Mouse (Mus musculus) midbrain, embryonic 12.5 days (tissue): Measurements from ENCODE around the gene Cenpx. TPM values are rescaled to one million over a fixed set of nuclear protein-coding genes. Genes with fewer than 3 reads are reported as not detected.

Experiments used
- ATAC-seq: fragments of 200-750 bp; cut with Nextera tagmentation; 2 replicates; pipeline ENCODE4 v1.8.0; 2017; ENCODE audit warnings: low read depth, moderate TSS enrichment, moderate library complexity; ENCODE audit not compliant: low FRiP score
- H3K27ac ChIP-seq: fragments of 300-500 bp; sonication (generic); replicated peaks from 2 replicates; pipeline ENCODE4 v1.5.1; 2016; ENCODE audit warnings: mild to moderate bottlenecking
- H3K27me3 ChIP-seq: fragments of 300-500 bp; sonication (generic); 2 replicates; pipeline ENCODE4 v1.6.1; 2016; ENCODE audit warnings: mild to moderate bottlenecking
- H3K36me3 ChIP-seq: fragments of 300-500 bp; sonication (generic); 2 replicates; pipeline ENCODE4 v1.6.1; 2016
- H3K4me1 ChIP-seq: fragments of 300-500 bp; sonication (generic); 2 replicates; pipeline ENCODE4 v1.6.1; 2016
- H3K4me2 ChIP-seq: fragments of 300-500 bp; sonication (generic); replicated peaks from 2 replicates; pipeline ENCODE4 v1.6.1; 2016; ENCODE audit warnings: mild to moderate bottlenecking, moderate library complexity
- H3K4me3 ChIP-seq: fragments of 300-500 bp; sonication (generic); 2 replicates; pipeline ENCODE4 v1.5.1; 2016; ENCODE audit warnings: mild to moderate bottlenecking
- H3K9ac ChIP-seq: fragments of 300-500 bp; sonication (generic); replicated peaks from 2 replicates; pipeline ENCODE4 v1.6.1; 2016; ENCODE audit warnings: mild to moderate bottlenecking, moderate library complexity
- H3K9me3 ChIP-seq: fragments of 300-500 bp; sonication (generic); 2 replicates; pipeline ENCODE4 v1.6.1; 2016; ENCODE audit warnings: mild to moderate bottlenecking
- WGBS: fragments of 180-500 bp; shearing (Covaris S2); methylation state at CpG from one replicate; pipeline ENCODE4 v1.1.7; 2016; 5-methylcytosine and 5-hydroxymethylcytosine counted together
- polyA plus RNA-seq: library from polyadenylated mRNA; unstranded; fragments of >200 nt; fragmentation: Nextera tagmentation; extraction: Ambion mirVana; gene quantifications from 2 replicates; pipeline ENCODE4 v1.2.1, GENCODE M21; 2016

Gene Cenpx
- polyA plus RNA-seq, 1 experiment from 2014 or later = 121 TPM

GRCm38 (mm10) chr11:120663714-120664113 is 49.8 kb downstream of the Cenpx start:
- Histone ChIP-seq H3K9ac (no peak overlapping the region), H3K36me3 (no peaks in the 10 kb centered on the region), H3K4me3 (no peak overlapping the region), H3K27me3 (peaks cover 75% of the 10 kb centered on the region), H3K9me3 (no peaks in the 10 kb centered on the region), H3K4me2 (no peak overlapping the region), H3K4me1 (peaks cover 27% of the 10 kb centered on the region), H3K27ac (no peak overlapping the region)
- 59% methylated on average over 5 of the region's 5 CpGs for WGBS
- no peak for ATAC-seq

- no peak overlapping the region for H3K9ac ChIP-seq
- H3K36me3 ChIP-seq = no peaks in the 10 kb centered on the region
- no peak overlapping the region for H3K4me3 ChIP-seq
- no peak overlapping the region for H3K27ac ChIP-seq
- whole genome bisulfite sequencing = 38% methylated on average over 6 of the region's 6 CpGs
- peaks cover 27% of the 10 kb centered on the region for H3K4me1 ChIP-seq
- peaks cover 84% of the 10 kb centered on the region for H3K27me3 ChIP-seq
- no peak for ATAC-seq
- no peaks in the 10 kb centered on the region for H3K9me3 ChIP-seq
- no peak overlapping the region for H3K4me2 ChIP-seq
Measured at GRCm38 (mm10) chr11:120662759-120663158, 50.8 kb downstream of the Cenpx start.

DNA sequence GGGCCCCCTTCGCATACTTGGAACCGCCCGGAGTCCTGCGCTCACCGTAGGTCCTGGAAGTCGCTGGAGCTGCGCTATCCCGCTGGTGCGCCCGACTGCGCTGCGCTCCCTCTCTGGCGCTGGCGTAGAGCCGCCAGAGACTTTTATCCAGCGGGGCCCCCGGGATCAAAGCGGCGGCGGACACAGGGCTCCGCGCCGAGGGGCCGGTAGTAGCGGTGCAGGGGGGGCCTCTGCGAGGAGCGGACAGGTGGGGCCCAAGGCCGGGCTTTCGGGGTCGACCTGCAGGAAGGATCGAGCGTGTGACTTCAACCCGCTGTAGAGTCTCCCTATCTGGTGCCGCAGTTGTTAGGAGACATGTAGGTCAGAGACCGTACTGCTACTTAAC is 52.5 kb downstream of the Cenpx start, which contains the start of gene Notum:
Gene Notum, minus strand, starts transcription at position 100 of the 385 bp plus-strand sequence.
- Histone ChIP-seq H3K4me3 (peak within 1 kb of the TSS; percentile 42), H3K9ac (peak within 1 kb of the TSS; percentile 44; the same call in 1 of the 2 replicates), H3K36me3 (no peaks in the 10 kb centered on the region), H3K4me2 (peak within 1 kb of the TSS; percentile 58), H3K27ac (no peak within 1 kb of the TSS), H3K27me3 (peaks cover 93% of the 10 kb centered on the region), H3K9me3 (no peaks in the 10 kb centered on the region), H3K4me1 (peaks cover 23% of the 10 kb centered on the region)
- WGBS = 1% methylated on average over 35 of the region's 35 CpGs
- no peak for ATAC-seq

Other genes with a start within 250 kb of the Cenpx start
- 56.4 and 58.8 TPM in 2 replicates for gene Arl16, start 246.1 kb downstream of the Cenpx start, polyA plus RNA-seq
- 112 and 118 TPM in 2 replicates for gene Mrpl12, start 229.1 kb downstream of the Cenpx start, polyA plus RNA-seq
- gene Slc25a10, start 221.9 kb downstream of the Cenpx start, polyA plus RNA-seq = 37.7 and 38.8 TPM in 2 replicates
- gene Gcgr, start 183.0 kb downstream of the Cenpx start, polyA plus RNA-seq = 0.18 and 0.29 TPM in 2 replicates
- gene Mcrip1, start 164.0 kb downstream of the Cenpx start, polyA plus RNA-seq = 212 and 232 TPM in 2 replicates
- not detected in 2 replicates for gene Ppp1r27, start 162.6 kb downstream of the Cenpx start, polyA plus RNA-seq
- gene P4hb, start 140.5 kb downstream of the Cenpx start, polyA plus RNA-seq = 384 and 418 TPM in 2 replicates
- gene Arhgdia, start 132.1 kb downstream of the Cenpx start, polyA plus RNA-seq = 504 and 557 TPM in 2 replicates
- 652 and 655 TPM in 2 replicates for gene Alyref, start 115.4 kb downstream of the Cenpx start, polyA plus RNA-seq
- gene Anapc11, start 115.3 kb downstream of the Cenpx start, polyA plus RNA-seq = 165 and 182 TPM in 2 replicates
- 0.98 TPM in 1 of 2 replicates, not detected in the other for gene Npb, start 105.3 kb downstream of the Cenpx start, polyA plus RNA-seq
- gene Pcyt2, start 95.8 kb downstream of the Cenpx start, polyA plus RNA-seq = 148 and 157 TPM in 2 replicates
- gene Sirt7, start 88.5 kb downstream of the Cenpx start, polyA plus RNA-seq = 40.4 and 48.2 TPM in 2 replicates
- gene Mafg, start 80.1 kb downstream of the Cenpx start, polyA plus RNA-seq = 33.3 and 36.8 TPM in 2 replicates
- gene Pycr1, start 70.0 kb downstream of the Cenpx start, polyA plus RNA-seq = 31.6 and 34.1 TPM in 2 replicates
- 0.99 TPM in 1 of 2 replicates, not detected in the other for gene Myadml2, start 65.6 kb downstream of the Cenpx start, polyA plus RNA-seq
- gene Notum, start 52.6 kb downstream of the Cenpx start, polyA plus RNA-seq = 0.58 and 0.87 TPM in 2 replicates
- gene Aspscr1, start 40.8 kb downstream of the Cenpx start, polyA plus RNA-seq = 149 and 154 TPM in 2 replicates
- gene Lrrc45, start 187 bp upstream of the Cenpx start, polyA plus RNA-seq = 74.5 and 75.1 TPM in 2 replicates
- 70.5 and 74.2 TPM in 2 replicates for gene Rac3, start 7.7 kb upstream of the Cenpx start, polyA plus RNA-seq
- gene Dcxr, start 13.5 kb upstream of the Cenpx start, polyA plus RNA-seq = 11.8 and 14.6 TPM in 2 replicates
- gene Cbr2, start 18.4 kb upstream of the Cenpx start, polyA plus RNA-seq = 2.0 and 2.3 TPM in 2 replicates
- gene Hmga1b, start 49.1 kb upstream of the Cenpx start, polyA plus RNA-seq = 5.4 and 6.8 TPM in 2 replicates
- gene Rfng, start 70.5 kb upstream of the Cenpx start, polyA plus RNA-seq = 63.4 and 66.4 TPM in 2 replicates
- 235 and 248 TPM in 2 replicates for gene Gps1, start 70.5 kb upstream of the Cenpx start, polyA plus RNA-seq
- 64.2 and 67.6 TPM in 2 replicates for gene Dus1l, start 82.7 kb upstream of the Cenpx start, polyA plus RNA-seq
- 139 and 140 TPM in 2 replicates for gene Fasn, start 110.8 kb upstream of the Cenpx start, polyA plus RNA-seq
- 5.9 and 6.3 TPM in 2 replicates for gene Ccdc57, start 219.1 kb upstream of the Cenpx start, polyA plus RNA-seq
- gene Slc16a3, start 234.7 kb upstream of the Cenpx start, polyA plus RNA-seq = 27.1 and 29.4 TPM in 2 replicates